ENCODE assay signal across 21 mouse cellular contexts in genomic region chr5:97356135-97356534, GRCm38 (mm10). TPM values are rescaled to one million over a fixed set of nuclear protein-coding genes. Genes with fewer than 3 reads are reported as not detected.
"Had no signal": no experiment of that assay in that cellular context is flagged by ENCODE, and none has a peak within 500 bp of the region (broad histone marks: within the 10 kb centered on the region; RNA-seq: fewer than 3 reads in every experiment).

No protein-coding gene starts in this region.

- H3K4me2 ChIP-seq: lung, embryonic 14.5 days; midbrain, embryonic 12.5 days; neural tube, embryonic 12.5 days had no signal

- H3K27ac ChIP-seq: liver, embryonic 14.5 days; midbrain, embryonic 10.5 days; midbrain, embryonic 12.5 days; neural tube, embryonic 12.5 days had no signal

- H3K9me3 ChIP-seq: midbrain, embryonic 10.5 days; midbrain, embryonic 12.5 days; neural tube, embryonic 12.5 days had no signal

- DNase-seq: lung, adult 18-20 months; lung, embryonic 14.5 days; lung, postnatal 10 days; lung, postnatal 4 days; midbrain, embryonic 14.5 days; right cerebral cortex, postnatal 14 days; thymus, adult 2 months; thymus, postnatal 25 days; thymus, postnatal 4 days had no signal

- H3K27me3 ChIP-seq: midbrain, embryonic 12.5 days; neural tube, embryonic 12.5 days had no signal

- H3K36me3 ChIP-seq: midbrain, embryonic 10.5 days; midbrain, embryonic 12.5 days; neural tube, embryonic 12.5 days had no signal

- H3K4me3 ChIP-seq: midbrain, embryonic 10.5 days; midbrain, embryonic 12.5 days; neural tube, embryonic 12.5 days had no signal

- H3K9ac ChIP-seq: liver, embryonic 14.5 days; lung, embryonic 14.5 days; midbrain, embryonic 12.5 days; neural tube, embryonic 12.5 days had no signal

- H3K4me1 ChIP-seq: midbrain, embryonic 10.5 days; midbrain, embryonic 12.5 days; neural tube, embryonic 12.5 days had no signal

RNA-seq across cellular contexts. Expression of gene Naa11, which starts 36.0 kb away (rescaled TPM):
- total RNA-seq: megakaryocyte-erythroid progenitor cell, adult 5-6 weeks; midbrain, postnatal 0 days; monocyte, adult 5-6 weeks; neutrophil, adult 5-6 weeks had no signal
- polyA plus RNA-seq: liver, embryonic 14.5 days; liver, embryonic 16.5 days; lung, embryonic 16.5 days; midbrain, embryonic 10.5 days; midbrain, embryonic 12.5 days; midbrain, embryonic 14.5 days; neural tube, embryonic 12.5 days; neural tube, embryonic 14.5 days; thymus, adult 2 months; urinary bladder, adult 2 months had no signal
